ENCODE assay signal across 8 mouse cellular contexts in genomic region chr8:54780134-54780942, GRCm38 (mm10).
DNase-seq lines count a peak whose midpoint lies in the region; ATAC-seq and TF ChIP-seq lines count a peak whose summit lies in the region.

No protein-coding gene starts in this region.

- no peak; the same call in 1 of the 2 replicates for TF ChIP-seq RAD21 in CH12.LX (IDR thresholded peaks at IDR 0.05; ENCODE audit: low read depth, low read length)

- H3K36me3 ChIP-seq in CH12.LX (replicated peaks in 1 of 2; ENCODE audit: control insufficient read depth in 1 of 2, insufficient read depth in 1 of 2, low read length in 1 of 2), result no peaks in the 10 kb centered on the region
- H3K36me3 ChIP-seq in forebrain, postnatal 0 days (ENCODE audit: insufficient read depth), result no peaks in the 10 kb centered on the region
- H3K36me3 ChIP-seq in hindbrain, embryonic 13.5 days, result no peaks in the 10 kb centered on the region
- no peaks in the 10 kb centered on the region for H3K36me3 ChIP-seq in lung, embryonic 15.5 days

- peaks cover 0 to 29% of the 10 kb centered on the region in 2 experiments; a peak in 2 of 4 replicates for H3K4me1 ChIP-seq in CH12.LX (ENCODE audit: control insufficient read depth in 1 of 2, insufficient read depth in 2 of 2)
- no peaks in the 10 kb centered on the region for H3K4me1 ChIP-seq in forebrain, postnatal 0 days (ENCODE audit: insufficient read depth)
- H3K4me1 ChIP-seq in hindbrain, embryonic 13.5 days (replicated peaks), result peaks cover 15% of the 10 kb centered on the region
- H3K4me1 ChIP-seq in lung, embryonic 15.5 days, result peaks cover 13% of the 10 kb centered on the region; the same call in 1 of the 2 replicates

- 0 out of 2 replicates have a peak, but pooled peaks cover 3% of the 10 kb centered on the region for H3K79me2 ChIP-seq in CH12.LX (replicated peaks; ENCODE audit: control insufficient read depth, extremely low read depth, insufficient read depth, poor library complexity, severe bottlenecking)

- peak overlapping the region; percentile 60 to 87 (median 61) for H3K4me3 ChIP-seq in CH12.LX (replicated peaks in 1 of 3; ENCODE audit: low read depth in 2 of 3, low read length in 2 of 3, poor library complexity in 1 of 3)
- H3K4me3 ChIP-seq in forebrain, postnatal 0 days (ENCODE audit: low read depth, low read length), result peak overlapping the region; percentile 40
- peak overlapping the region; percentile 47 for H3K4me3 ChIP-seq in hindbrain, embryonic 13.5 days
- H3K4me3 ChIP-seq in lung, embryonic 15.5 days, result peak overlapping the region; percentile 36

- peak overlapping the region; percentile 84 for H3K27ac ChIP-seq in CH12.LX (ENCODE audit: insufficient read depth, low read depth)
- peak overlapping the region; percentile 62 for H3K27ac ChIP-seq in forebrain, postnatal 0 days (ENCODE audit: low read depth, low read length)
- peak overlapping the region; percentile 64 for H3K27ac ChIP-seq in hindbrain, embryonic 13.5 days
- H3K27ac ChIP-seq in lung, embryonic 15.5 days, result no peak overlapping the region

- dilution Hi-C loops in CH12.LX (cut with MboI; ENCODE audit: extremely low pct_ligation_motif_present, extremely low pct_unique_long_range_greater_than_20kb, low sequenced_read_pairs), result no loop called here

- H3K9ac ChIP-seq in CH12.LX (ENCODE audit: insufficient read depth, low read depth), result peak overlapping the region; percentile 84
- H3K9ac ChIP-seq in forebrain, postnatal 0 days, result peak overlapping the region; percentile 47
- H3K9ac ChIP-seq in hindbrain, embryonic 13.5 days, result peak overlapping the region; percentile 69; the same call in 1 of the 2 replicates
- peak overlapping the region; percentile 2; the same call in 1 of the 2 replicates for H3K9ac ChIP-seq in lung, embryonic 15.5 days

- DNase-seq in CH12.LX (ENCODE audit: extremely low read depth), result peak; percentile 78
- peak; percentile 18 to 21 for DNase-seq in cerebellum, adult 18-20 months
- DNase-seq in forebrain, postnatal 0 days, result peak; percentile 75
- peak; percentile 28 to 66 for DNase-seq in layer of hippocampus, postnatal 25 days (ENCODE audit: extremely low spot score in 1 of 2, low spot score in 1 of 2)
- DNase-seq in right cerebral cortex, postnatal 25 days, result peak; percentile 41
- DNase-seq in thymus, postnatal 0 days (ENCODE audit: low spot score), result no peak

- no peaks in the 10 kb centered on the region for H3K9me3 ChIP-seq in CH12.LX (replicated peaks; ENCODE audit: low read length)
- no peaks in the 10 kb centered on the region for H3K9me3 ChIP-seq in forebrain, postnatal 0 days (ENCODE audit: low read length)
- no peaks in the 10 kb centered on the region for H3K9me3 ChIP-seq in hindbrain, embryonic 13.5 days
- H3K9me3 ChIP-seq in lung, embryonic 15.5 days, result no peaks in the 10 kb centered on the region

- in situ Hi-C loops in CH12.LX (cut with MboI; ENCODE audit: low pct_ligation_motif_present, low pct_unique_long_range_greater_than_20kb, low sequenced_read_pairs), result no loop called here

- TF ChIP-seq POLR2A in CH12.LX (IDR thresholded peaks at IDR 0.05; ENCODE audit: low read depth, low read length), result peak; percentile 48

- peak overlapping the region; percentile 75 for H3K4me2 ChIP-seq in CH12.LX (ENCODE audit: insufficient read depth, low read depth, poor library complexity, severe bottlenecking)
- peak overlapping the region; percentile 77 for H3K4me2 ChIP-seq in forebrain, postnatal 0 days (ENCODE audit: low read depth)
- peak overlapping the region; percentile 83 for H3K4me2 ChIP-seq in hindbrain, embryonic 13.5 days
- H3K4me2 ChIP-seq in lung, embryonic 15.5 days, result peak overlapping the region; percentile 62

- no peaks in the 10 kb centered on the region for H3K27me3 ChIP-seq in CH12.LX (replicated peaks)
- H3K27me3 ChIP-seq in forebrain, postnatal 0 days (ENCODE audit: insufficient read depth, low read length), result no peaks in the 10 kb centered on the region
- H3K27me3 ChIP-seq in hindbrain, embryonic 13.5 days, result no peaks in the 10 kb centered on the region
- H3K27me3 ChIP-seq in lung, embryonic 15.5 days, result no peaks in the 10 kb centered on the region

- TF ChIP-seq EP300 in CH12.LX (IDR thresholded peaks at IDR 0.05; ENCODE audit: low read length), result peak; percentile 47

- 5% methylated on average over 16 of the region's 16 CpGs for WGBS in forebrain, postnatal 0 days
- 8% methylated on average over 16 of the region's 16 CpGs for WGBS in hindbrain, embryonic 13.5 days
- WGBS in lung, embryonic 15.5 days, result 11% methylated on average over 16 of the region's 16 CpGs

- no peak for TF ChIP-seq CTCF in CH12.LX (conservative IDR thresholded peaks at IDR 0.05 in 1 of 2, IDR thresholded peaks at IDR 0.05 in 1 of 2; ENCODE audit: low read depth in 2 of 2, low read length in 2 of 2)
- TF ChIP-seq CTCF in forebrain, postnatal 0 days (IDR thresholded peaks at IDR 0.05; ENCODE audit: low read depth), result no peak

- peak; percentile 91 for ATAC-seq in forebrain, postnatal 0 days
- ATAC-seq in hindbrain, embryonic 13.5 days (ENCODE audit: low FRiP score), result peak; percentile 88
- peak; percentile 69 for ATAC-seq in lung, embryonic 15.5 days (ENCODE audit: borderline replicate concordance, extremely low read depth, low FRiP score, low TSS enrichment)

TF ChIP-seq in CH12.LX, 34 proteins besides CTCF, POLR2A, EP300 and RAD21:
- TF ChIP-seq SMC3 (IDR thresholded peaks at IDR 0.05; ENCODE audit: low read depth, low read length), result no peak; the same call in 1 of the 2 replicates
- peak; percentile 31; the same call in 1 of the 2 replicates for TF ChIP-seq IRF4 (IDR thresholded peaks at IDR 0.05; ENCODE audit: low read depth, low read length)
- TF ChIP-seq ZKSCAN1 (IDR thresholded peaks at IDR 0.05; ENCODE audit: borderline replicate concordance, low read depth, low read length), result no peak
- no peak for TF ChIP-seq GABPA (IDR thresholded peaks at IDR 0.05; ENCODE audit: insufficient replicate concordance, low read depth, low read length)
- no peak; the same call in 1 of the 2 replicates for TF ChIP-seq HCFC1 (IDR thresholded peaks at IDR 0.05; ENCODE audit: low read depth, low read length)
- TF ChIP-seq ETS1 (conservative IDR thresholded peaks at IDR 0.05; ENCODE audit: low read depth, low read length), result peak; percentile 32; the same call in 1 of the 2 replicates
- TF ChIP-seq RCOR1 (conservative IDR thresholded peaks at IDR 0.05; ENCODE audit: low read depth, low read length), result 0 out of 2 replicates have a peak, but pooled peaks have one; percentile 47
- no peak for TF ChIP-seq NRF1 (IDR thresholded peaks at IDR 0.05; ENCODE audit: low read depth, low read length)
- 0 out of 2 replicates have a peak, but pooled peaks have one; percentile 21 for TF ChIP-seq NELFE (IDR thresholded peaks at IDR 0.05; ENCODE audit: low read depth, low read length)
- TF ChIP-seq ZC3H11A (IDR thresholded peaks at IDR 0.05; ENCODE audit: low read depth, low read length), result no peak
- 0 out of 2 replicates have a peak, but pooled peaks have one; percentile 51 for TF ChIP-seq MAZ (IDR thresholded peaks at IDR 0.05; ENCODE audit: low read depth, low read length)
- TF ChIP-seq BHLHE40 (IDR thresholded peaks at IDR 0.05; ENCODE audit: low read depth, low read length), result 0 out of 2 replicates have a peak, but pooled peaks have one; percentile 7
- TF ChIP-seq TBP (conservative IDR thresholded peaks at IDR 0.05; ENCODE audit: low read depth, low read length), result peak; percentile 77
- TF ChIP-seq PAX5 (IDR thresholded peaks at IDR 0.05; ENCODE audit: low read length), result no peak
- no peak for TF ChIP-seq JUND (conservative IDR thresholded peaks at IDR 0.05; ENCODE audit: low read depth, low read length)
- peak; percentile 35 for TF ChIP-seq SIN3A (IDR thresholded peaks at IDR 0.05; ENCODE audit: low read length)
- TF ChIP-seq CHD2 (IDR thresholded peaks at IDR 0.05; ENCODE audit: low read length), result peak; percentile 62
- peak; percentile 73 for TF ChIP-seq CHD1 (IDR thresholded peaks at IDR 0.05; ENCODE audit: low read depth, low read length)
- TF ChIP-seq ELF1 (IDR thresholded peaks at IDR 0.05; ENCODE audit: low read depth, low read length), result peak; percentile 66
- TF ChIP-seq TCF12 (IDR thresholded peaks at IDR 0.05; ENCODE audit: low read depth, low read length), result peak; percentile 46; the same call in 1 of the 2 replicates
- no peak for TF ChIP-seq JUN (IDR thresholded peaks at IDR 0.05; ENCODE audit: insufficient read depth, low read depth, low read length)
TF ChIP-seq in CH12.LX: peak in this region for 12.

Comparison
In these comparisons a context has a peak if more than half of its experiments do, and no peak if none do; other contexts are left out.
1. H3K9ac ChIP-seq: peak in every context shown above with its lines; median percentile 84 in CH12.LX; 69 in hindbrain, embryonic 13.5 days; 47 in forebrain, postnatal 0 days; 2 in lung, embryonic 15.5 days.